Mouse (Mus musculus): ENCODE results near the gene Tk1.
A peak's percentile ranks its signal among the peaks of the same experiment; 100 is the strongest.
"Not testable (repeated sequence)": the region's sequence is repeated elsewhere in the genome, so short reads cannot be mapped to it uniquely, and the experiment has no call there.

Gene Tk1

DNA sequence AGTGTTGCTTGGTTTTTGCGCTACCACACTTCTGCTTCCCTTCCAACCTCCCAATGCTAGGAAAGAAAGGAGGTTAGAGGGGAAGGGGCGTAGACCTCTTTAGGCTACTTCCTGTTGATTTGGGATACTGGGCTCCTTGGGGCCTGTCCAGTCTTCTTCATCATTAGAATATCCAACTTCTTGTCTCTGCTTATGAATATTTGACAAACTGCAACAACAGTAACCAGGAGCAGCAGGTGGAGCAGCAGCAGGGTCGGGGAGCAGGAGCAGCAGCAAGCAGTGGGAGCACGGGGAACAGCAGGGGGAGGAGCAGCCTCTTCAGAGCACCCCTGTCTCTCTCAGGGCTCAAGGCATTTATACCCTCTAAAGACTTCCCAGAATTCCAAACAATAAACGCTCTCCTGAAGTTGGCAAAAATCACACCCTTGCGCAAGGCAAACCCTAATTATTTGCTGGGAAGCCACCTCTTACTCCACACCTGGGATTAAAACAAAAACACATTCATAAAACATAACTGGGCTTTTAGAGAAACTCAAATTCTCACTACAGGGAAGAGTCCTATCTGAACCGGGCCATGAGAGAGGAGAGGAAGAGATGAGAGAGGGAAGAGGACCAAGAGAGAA, 21.8 kb upstream of the Tk1 start:
- no peak for DNase-seq (ENCODE audit: low spot score in 2 of 2)

GRCm38 (mm10) chr11:117846640-117847039, 20.7 kb upstream of the Tk1 start:
- DNase-seq (ENCODE audit: low spot score in 2 of 2), result no peak

DNA sequence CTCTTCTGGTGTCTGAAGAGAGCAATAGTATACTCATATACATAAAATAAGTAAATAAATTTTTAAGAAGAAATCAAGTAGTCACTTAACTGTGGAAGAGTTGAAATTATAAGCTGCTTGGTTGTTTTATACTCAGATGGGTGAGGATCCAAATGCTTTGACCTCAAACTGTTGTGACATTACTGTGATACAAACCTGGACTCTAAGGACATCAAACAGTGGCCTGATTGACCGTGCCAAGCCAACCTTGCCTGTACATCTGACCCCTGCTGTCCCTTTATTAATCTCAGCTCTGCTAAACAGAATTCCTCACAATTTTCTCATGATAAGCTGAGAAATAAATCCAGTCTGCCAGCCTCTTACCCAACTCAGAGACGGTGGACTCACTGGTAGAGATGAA, 19.8 kb upstream of the Tk1 start:
- DNase-seq (ENCODE audit: low spot score in 2 of 2), result no peak

DNA sequence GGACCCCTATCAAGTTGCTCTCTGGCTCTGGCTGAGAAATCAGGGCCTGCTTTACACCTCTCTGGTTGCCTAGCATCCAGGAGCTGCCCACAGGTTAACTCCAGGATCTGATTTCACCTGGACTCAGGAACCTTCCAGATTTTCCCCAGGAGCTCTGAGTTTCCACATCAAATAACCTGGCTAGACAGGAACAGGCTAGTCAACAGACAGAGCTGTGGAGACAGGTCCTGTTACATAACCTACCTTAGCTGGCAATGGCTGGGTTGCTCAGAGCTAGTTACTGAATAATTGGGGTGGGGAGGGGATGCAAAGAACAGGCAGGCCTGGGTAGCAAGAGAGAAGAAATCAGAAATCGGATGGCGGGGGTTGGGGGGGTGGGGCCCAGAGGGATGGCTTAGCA, 19.1 kb upstream of the Tk1 start:
- no peak for DNase-seq (ENCODE audit: low spot score in 2 of 2)

DNA sequence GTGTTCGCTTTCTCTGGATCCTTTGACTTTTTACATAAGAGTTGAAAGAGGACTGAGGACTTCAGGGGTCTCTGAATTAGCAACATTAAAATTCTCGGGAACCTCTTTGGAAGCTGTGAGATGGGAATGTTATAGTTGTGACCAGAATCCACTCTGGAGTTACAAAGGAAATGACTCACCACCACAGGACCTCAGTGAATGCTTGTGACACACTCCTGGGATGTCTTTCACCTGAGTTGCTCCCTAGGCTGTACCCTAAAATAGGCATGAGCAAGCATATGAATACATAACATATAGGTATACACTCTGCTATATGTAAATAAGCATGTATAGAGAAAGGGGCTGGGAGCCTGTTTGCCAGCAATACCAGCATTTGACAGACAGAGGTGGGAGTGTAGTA, 17.5 kb upstream of the Tk1 start:
- no peak for DNase-seq (ENCODE audit: low spot score in 2 of 2)

GRCm38 (mm10) chr11:117840910-117841309, 15.0 kb upstream of the Tk1 start:
- no peak for DNase-seq (ENCODE audit: low spot score in 2 of 2)

DNA sequence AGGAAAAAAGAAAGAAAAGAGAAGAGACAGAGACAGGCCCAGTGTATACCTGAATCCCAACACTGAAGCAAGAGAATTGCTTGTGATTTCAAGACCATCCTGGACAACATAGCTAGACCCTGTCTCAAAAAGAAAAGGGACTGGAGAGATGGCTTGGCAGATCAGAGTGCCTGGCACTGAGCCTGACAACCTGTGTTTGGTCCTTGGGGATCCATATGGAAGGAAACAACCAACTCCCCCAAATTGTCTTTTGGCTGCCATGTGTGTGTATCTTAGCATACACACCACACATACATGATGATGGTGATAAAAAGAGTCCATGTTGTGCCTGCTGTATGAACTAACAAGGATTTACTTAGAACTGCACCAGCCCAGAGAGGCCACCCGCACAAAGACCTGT, 13.1 kb upstream of the Tk1 start:
- DNase-seq (ENCODE audit: low spot score in 2 of 2), result no peak

- DNase-seq (ENCODE audit: low spot score in 2 of 2), result no peak
Measured at GRCm38 (mm10) chr11:117838572-117838971, 12.7 kb upstream of the Tk1 start.

- peak; percentile 56 to 66 for DNase-seq (ENCODE audit: low spot score in 2 of 2)
Measured at GRCm38 (mm10) chr11:117836306-117836705, 10.4 kb upstream of the Tk1 start.

DNA sequence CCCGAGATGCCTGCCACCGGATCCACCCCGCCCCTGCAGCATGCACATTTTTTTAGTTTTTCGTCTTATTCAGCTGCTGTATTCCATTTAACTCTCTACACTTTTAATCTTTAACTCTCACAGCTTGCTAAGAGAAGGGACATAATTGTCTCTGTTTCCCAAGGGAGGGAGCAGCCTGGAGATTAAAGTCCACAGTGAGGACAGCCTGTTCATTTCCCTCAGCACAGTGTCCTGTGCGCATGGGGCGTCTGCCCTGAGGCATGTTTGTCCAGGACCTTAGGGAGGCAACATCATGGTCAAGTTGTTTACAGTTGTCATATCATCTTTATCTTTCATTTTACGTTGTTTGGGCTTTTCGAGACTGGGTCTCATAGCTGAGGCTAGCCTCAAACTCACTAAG, 8.2 kb upstream of the Tk1 start:
- no peak for DNase-seq (ENCODE audit: low spot score in 2 of 2)

GRCm38 (mm10) chr11:117833509-117833908, 7.6 kb upstream of the Tk1 start:
- not testable (repeated sequence) for DNase-seq (ENCODE audit: low spot score in 2 of 2)

GRCm38 (mm10) chr11:117832086-117832969, 6.4 kb upstream of the Tk1 start:
- DNase-seq (ENCODE audit: low spot score in 2 of 2), result peak in 1 of 2 experiments; percentile 52

DNA sequence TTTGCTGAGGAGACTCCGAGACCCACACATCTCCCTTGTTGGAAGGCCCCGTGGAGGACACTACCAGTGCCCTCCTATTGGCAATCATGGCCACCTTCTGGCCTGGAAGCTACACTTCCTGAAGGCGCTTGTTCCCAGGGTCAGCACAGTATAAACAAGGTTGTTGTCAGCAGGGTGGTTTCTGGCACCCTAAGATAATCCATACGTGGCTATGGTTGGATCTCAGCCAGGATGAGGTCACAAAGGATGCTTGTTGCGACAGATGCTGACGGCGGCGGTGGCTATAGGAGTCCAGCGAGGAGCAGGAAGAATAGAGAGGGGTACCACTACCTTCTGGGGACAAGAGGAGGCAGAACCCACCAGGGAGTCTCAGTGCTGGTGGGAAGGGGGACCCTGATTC, 4.5 kb upstream of the Tk1 start:
- DNase-seq (ENCODE audit: low spot score in 2 of 2), result no peak

- no peak for DNase-seq (ENCODE audit: low spot score in 2 of 2)
Measured at GRCm38 (mm10) chr11:117829671-117830215, 3.9 kb upstream of the Tk1 start.

- DNase-seq (ENCODE audit: low spot score in 2 of 2), result no peak
Measured at GRCm38 (mm10) chr11:117828888-117829604, 3.2 kb upstream of the Tk1 start.

GRCm38 (mm10) chr11:117828149-117828887, 2.4 kb upstream of the Tk1 start:
- DNase-seq (ENCODE audit: low spot score in 2 of 2), result no peak

DNA sequence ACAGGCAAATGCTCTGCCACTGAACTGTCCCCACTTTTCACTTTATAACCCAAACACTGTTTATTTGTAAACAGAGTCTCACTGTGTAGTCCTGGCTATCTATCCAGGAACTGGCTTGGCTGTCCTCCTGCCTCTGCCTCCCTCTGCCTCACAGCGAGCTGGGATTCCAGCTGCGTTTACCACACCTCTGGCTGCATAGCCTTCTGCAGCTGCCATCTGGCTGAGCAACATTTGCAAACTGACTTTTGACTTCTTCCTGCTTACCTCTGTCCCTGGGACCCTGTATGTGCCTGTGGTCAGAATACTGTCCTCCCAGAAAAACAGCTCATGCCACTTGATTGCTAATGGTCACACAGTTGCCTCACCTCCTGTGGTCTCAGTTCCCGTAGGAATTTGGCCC, 1.5 kb upstream of the Tk1 start:
- no peak for DNase-seq (ENCODE audit: low spot score in 2 of 2)

- DNase-seq (ENCODE audit: low spot score in 2 of 2), result no peak
Measured at GRCm38 (mm10) chr11:117826916-117827315, 1.0 kb upstream of the Tk1 start.

- DNase-seq (ENCODE audit: low spot score in 2 of 2), result no peak
Measured at GRCm38 (mm10) chr11:117826164-117826563, 272 bp upstream of the Tk1 start.

- DNase-seq (ENCODE audit: low spot score in 2 of 2), result peak; percentile 59 to 71
Measured at GRCm38 (mm10) chr11:117824060-117824969, 1.6 kb downstream of the Tk1 start.

GRCm38 (mm10) chr11:117823411-117823810, 2.5 kb downstream of the Tk1 start:
- DNase-seq (ENCODE audit: low spot score in 2 of 2), result no peak

All from right cerebral cortex, postnatal 36 days (tissue).